Mouse (Mus musculus) myocyte (in vitro differentiated cells): ENCODE results near the gene Dnajb1. TPM values are rescaled to one million over a fixed set of nuclear protein-coding genes. Genes with fewer than 3 reads are reported as not detected.
A peak's percentile ranks its signal among the peaks of the same experiment; 100 is the strongest.
"Not testable (repeated sequence)": the region's sequence is repeated elsewhere in the genome, so short reads cannot be mapped to it uniquely, and the experiment has no call there.

Experiments used
- H3K27me3 ChIP-seq: one replicate; pipeline ENCODE4 v1.6.1; 2011; ENCODE audit not compliant: control insufficient read depth, insufficient read depth, insufficient read length
- H3K36me3 ChIP-seq: one replicate; pipeline ENCODE4 v1.6.1; 2011; ENCODE audit not compliant: control insufficient read depth, insufficient read depth
- H3K4me2 ChIP-seq: one replicate; pipeline ENCODE4 v1.6.1; 2011; ENCODE audit warnings: low read depth, control low read depth
- H3K4me3 ChIP-seq: one replicate; pipeline ENCODE4 v1.5.1; 2011; ENCODE audit warnings: mild to moderate bottlenecking, control low read depth, moderate library complexity
- H3K79me2 ChIP-seq: one replicate; pipeline ENCODE4 v1.6.1; 2011; ENCODE audit not compliant: control insufficient read depth, insufficient read depth
- H3ac ChIP-seq: one replicate; pipeline ENCODE4 v1.6.1; 2011; ENCODE audit not compliant: control insufficient read depth, insufficient read length
- CEBPB ChIP-seq: IDR thresholded peaks from 2 replicates; pipeline ENCODE4 v1.6.1; 2011; ENCODE audit warnings: mild to moderate bottlenecking, moderate library complexity; ENCODE audit not compliant: poor library complexity, insufficient read depth, severe bottlenecking
- E2F4 ChIP-seq: IDR thresholded peaks from one replicate; pipeline ENCODE4 v1.6.1; 2011; ENCODE audit warnings: mild to moderate bottlenecking, control low read depth, moderate library complexity; ENCODE audit not compliant: insufficient read depth
- MAX ChIP-seq: IDR thresholded peaks from one replicate; pipeline ENCODE4 v1.6.1; 2011; ENCODE audit warnings: low read depth, mild to moderate bottlenecking, control low read depth
- MYOD1 ChIP-seq, 3 experiments: IDR thresholded peaks; one replicate each; pipeline ENCODE4 v1.6.1; 2011; ENCODE audit warnings: control low read depth in 2 of 3, low read depth in 2 of 3, mild to moderate bottlenecking in 2 of 3, moderate library complexity in 1 of 3; ENCODE audit not compliant: insufficient read length in 2 of 3, control insufficient read depth in 1 of 3
- MYOG ChIP-seq, 3 experiments: IDR thresholded peaks; one replicate each; pipeline ENCODE4 v1.6.1; 2011; ENCODE audit warnings: control low read depth in 2 of 3, low read depth in 2 of 3, mild to moderate bottlenecking in 2 of 3; ENCODE audit not compliant: insufficient read length in 2 of 3, control insufficient read depth in 1 of 3, insufficient read depth in 1 of 3
- POLR2A ChIP-seq: IDR thresholded peaks from one replicate; pipeline ENCODE4 v1.6.1; 2011; ENCODE audit warnings: low read depth, mild to moderate bottlenecking, control low read depth, moderate library complexity; ENCODE audit not compliant: insufficient read length
- POLR2AphosphoS2 ChIP-seq: IDR thresholded peaks from one replicate; pipeline ENCODE4 v1.6.1; 2011; ENCODE audit warnings: low read depth, control low read depth; ENCODE audit not compliant: insufficient read length
- REST ChIP-seq: IDR thresholded peaks from one replicate; pipeline ENCODE4 v1.6.1; 2011; ENCODE audit warnings: mild to moderate bottlenecking, control low read depth, moderate library complexity; ENCODE audit not compliant: insufficient read depth, insufficient read length
- SRF ChIP-seq: IDR thresholded peaks from one replicate; pipeline ENCODE4 v1.6.1; 2011; ENCODE audit warnings: low read depth; ENCODE audit not compliant: control insufficient read depth, insufficient read length
- TCF12 ChIP-seq: IDR thresholded peaks from one replicate; pipeline ENCODE4 v1.6.1; 2011; ENCODE audit warnings: mild to moderate bottlenecking, control low read depth; ENCODE audit not compliant: poor library complexity, insufficient read depth, severe bottlenecking
- TCF3 ChIP-seq: IDR thresholded peaks from one replicate; pipeline ENCODE4 v1.6.1; 2011; ENCODE audit warnings: low read depth, control low read depth; ENCODE audit not compliant: insufficient read length
- USF1 ChIP-seq: IDR thresholded peaks from one replicate; pipeline ENCODE4 v1.6.1; 2011; ENCODE audit warnings: low read depth, mild to moderate bottlenecking, control low read depth, moderate library complexity
- polyA plus RNA-seq: library from polyadenylated mRNA; unstranded; fragments of >200 nt; fragmentation: generic; extraction: Trizol; gene quantifications from one replicate; pipeline ENCODE4 v1.2.1, GENCODE M21; 2012; ENCODE audit warnings: missing spikeins

Gene Dnajb1
- polyA plus RNA-seq, 1 experiment, result 17.7 TPM

DNA sequence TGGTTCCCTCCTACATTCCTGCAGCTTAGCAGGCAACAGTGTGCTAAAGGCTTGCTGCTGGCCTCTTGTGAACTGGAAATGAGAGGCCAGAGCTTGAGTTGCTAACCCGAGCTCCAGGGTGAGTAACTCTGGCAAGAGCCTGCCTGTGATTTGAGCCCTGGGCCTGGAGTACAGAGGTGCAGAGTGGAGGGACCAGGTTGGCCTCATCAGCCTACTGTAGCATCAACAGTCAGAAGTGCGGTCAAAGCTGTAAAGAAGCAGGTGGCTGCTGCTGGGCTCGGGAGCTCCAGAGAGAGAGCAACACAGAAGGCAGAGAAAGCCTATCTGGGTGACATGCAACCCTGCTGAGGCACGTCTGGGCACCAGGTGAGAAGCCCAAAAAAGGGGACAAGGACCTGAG is 38.8 kb upstream of the Dnajb1 start:
- H3K27me3 ChIP-seq, result no peaks in the 10 kb centered on the region
- H3K4me3 ChIP-seq, result no peak overlapping the region
- no peak overlapping the region for H3K4me2 ChIP-seq
- no peak overlapping the region for H3ac ChIP-seq
- TF ChIP-seq SRF, result no peak
- TF ChIP-seq CEBPB, result no peak
- TF ChIP-seq MAX, result no peak
- TF ChIP-seq MYOG (IDR thresholded peaks at IDR 0.05; ENCODE audit: control insufficient read depth in 1 of 3, insufficient read depth in 1 of 3, insufficient read length in 2 of 3, low read depth in 2 of 3), result no peak
- no peak for TF ChIP-seq USF1
- TF ChIP-seq REST, result no peak
- no peak for TF ChIP-seq TCF12
- no peak for TF ChIP-seq E2F4
- no peak for TF ChIP-seq MYOD1 (IDR thresholded peaks at IDR 0.05; ENCODE audit: control insufficient read depth in 1 of 3, insufficient read length in 2 of 3, low read depth in 2 of 3)
- no peak for TF ChIP-seq POLR2AphosphoS2
- TF ChIP-seq TCF3, result no peak
- TF ChIP-seq POLR2A, result no peak
- peaks cover 19% of the 10 kb centered on the region for H3K79me2 ChIP-seq
- peaks cover 3% of the 10 kb centered on the region for H3K36me3 ChIP-seq

DNA sequence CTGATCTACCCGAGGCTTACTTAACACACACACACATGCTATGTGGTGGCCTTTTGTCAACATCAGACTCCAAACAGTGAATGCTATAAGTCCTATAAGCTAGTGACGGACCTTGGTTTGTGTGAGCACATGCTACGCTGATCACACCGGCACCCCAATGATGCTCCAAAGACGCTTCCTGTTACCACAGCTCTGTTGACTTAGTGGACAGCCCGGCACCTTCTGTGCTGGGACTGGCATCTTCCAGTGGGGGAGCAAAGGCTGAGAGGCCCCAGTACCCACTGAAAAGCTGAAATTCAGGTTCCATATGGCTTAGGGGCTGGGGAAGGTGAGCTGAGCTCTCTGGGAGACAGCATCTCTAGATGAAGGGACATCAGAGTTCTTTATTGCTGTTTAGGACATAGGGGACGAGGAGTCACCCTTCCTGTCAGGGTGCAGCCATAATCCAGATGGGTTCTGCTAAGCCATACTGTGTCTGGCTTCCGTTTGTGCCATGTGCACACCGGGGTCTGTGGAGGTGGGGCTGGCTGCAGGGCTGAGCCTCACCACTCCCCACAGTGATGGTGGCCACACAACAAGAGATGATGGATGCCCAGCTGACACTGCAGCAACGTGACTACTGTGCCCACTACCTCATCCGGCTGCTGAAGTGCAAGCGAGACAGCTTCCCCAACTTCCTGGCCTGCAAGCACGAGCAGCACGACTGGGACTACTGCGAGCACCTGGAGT is 37.6 kb upstream of the Dnajb1 start:
- peaks cover 19% of the 10 kb centered on the region for H3K79me2 ChIP-seq
- no peak overlapping the region for H3K4me2 ChIP-seq
- H3K36me3 ChIP-seq, result peaks cover 3% of the 10 kb centered on the region
- H3K27me3 ChIP-seq, result no peaks in the 10 kb centered on the region
- TF ChIP-seq POLR2A (peak; percentile 13), TCF3 (no peak), MYOD1 (IDR thresholded peaks at IDR 0.05; ENCODE audit: control insufficient read depth in 1 of 3, insufficient read length in 2 of 3, low read depth in 2 of 3) (no peak), SRF (no peak)
- H3ac ChIP-seq, result no peak overlapping the region
- H3K4me3 ChIP-seq, result no peak overlapping the region

DNA sequence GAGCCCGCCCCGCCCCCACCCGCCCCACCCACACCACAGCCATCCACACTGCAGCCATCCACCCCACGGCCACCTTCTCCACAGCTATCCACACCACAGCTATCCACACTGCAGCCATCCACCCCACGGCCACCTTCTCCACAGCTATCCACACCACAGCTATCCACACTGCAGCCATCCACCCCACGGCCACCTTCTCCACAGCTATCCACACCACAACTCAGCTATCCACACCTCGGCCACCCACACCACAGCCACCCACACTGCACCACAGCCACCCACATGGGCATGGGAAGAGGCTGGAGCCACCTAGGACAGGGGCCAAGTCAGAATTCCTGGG is 37.0 kb upstream of the Dnajb1 start:
- not testable (repeated sequence) for H3K4me2 ChIP-seq, H3ac ChIP-seq, H3K27me3 ChIP-seq, H3K36me3 ChIP-seq, H3K4me3 ChIP-seq
- peak in 1 of 3 experiments; percentile 4 for TF ChIP-seq MYOG (IDR thresholded peaks at IDR 0.05; ENCODE audit: control insufficient read depth in 1 of 3, insufficient read depth in 1 of 3, insufficient read length in 2 of 3, low read depth in 2 of 3)
- peaks cover 19% of the 10 kb centered on the region for H3K79me2 ChIP-seq

DNA sequence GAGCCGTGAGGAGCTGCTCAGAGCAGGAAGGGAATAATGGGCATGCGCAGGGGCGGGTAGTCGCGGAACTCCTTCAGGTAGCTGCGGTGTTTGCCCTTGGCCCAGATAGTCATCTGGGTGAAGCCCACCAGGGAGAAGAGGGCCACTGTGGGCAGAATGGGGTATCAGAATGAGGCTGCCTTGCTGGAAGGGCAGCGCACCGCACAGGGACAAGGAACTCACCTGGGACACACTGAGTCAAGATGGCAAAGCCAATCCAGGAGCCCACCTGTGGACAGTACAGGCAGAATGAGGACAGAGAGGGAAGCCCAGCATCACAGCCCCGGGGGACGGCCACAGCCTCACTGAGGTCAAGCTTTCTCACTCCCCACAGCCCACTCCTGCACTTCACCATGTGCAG is 36.2 kb upstream of the Dnajb1 start:
- no peak overlapping the region for H3K4me3 ChIP-seq
- TF ChIP-seq POLR2A (peak; percentile 17), E2F4 (no peak), MYOD1 (IDR thresholded peaks at IDR 0.05; ENCODE audit: control insufficient read depth in 1 of 3, insufficient read length in 2 of 3, low read depth in 2 of 3) (no peak)

DNA sequence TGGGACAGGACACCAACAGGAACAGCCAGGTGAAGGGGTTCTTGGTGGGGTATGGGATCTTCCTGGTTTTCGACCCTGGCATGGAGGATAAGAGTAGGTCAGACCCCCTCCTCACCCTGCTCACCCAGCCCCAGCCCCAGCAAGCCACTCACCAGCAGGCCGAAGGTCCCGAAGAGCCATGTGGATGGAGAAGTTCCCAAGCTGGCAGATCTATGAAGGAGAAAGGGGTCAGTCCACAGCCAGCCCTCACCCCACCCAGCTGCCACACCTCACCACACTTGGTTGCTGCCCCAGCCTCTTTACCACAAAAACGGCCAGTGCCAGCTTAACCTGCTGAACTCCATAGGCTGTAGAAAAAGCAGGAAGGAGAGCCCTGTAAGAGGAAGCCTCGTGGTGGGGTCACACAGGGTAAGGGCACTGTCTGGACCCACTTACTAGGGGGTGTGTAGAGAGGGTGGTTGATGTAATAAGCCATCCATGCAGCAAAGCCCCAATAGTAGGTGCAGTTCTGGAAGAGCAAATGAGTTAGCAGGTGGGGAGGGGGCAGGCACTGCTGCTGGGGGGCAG is 35.7 kb upstream of the Dnajb1 start:
- H3K4me3 ChIP-seq, result no peak overlapping the region
- H3K4me2 ChIP-seq, result no peak overlapping the region
- H3K27me3 ChIP-seq, result no peaks in the 10 kb centered on the region
- H3ac ChIP-seq, result no peak overlapping the region
- no peak for TF ChIP-seq MYOD1 (IDR thresholded peaks at IDR 0.05; ENCODE audit: control insufficient read depth in 1 of 3, insufficient read length in 2 of 3, low read depth in 2 of 3)
- TF ChIP-seq MYOG (IDR thresholded peaks at IDR 0.05; ENCODE audit: control insufficient read depth in 1 of 3, insufficient read depth in 1 of 3, insufficient read length in 2 of 3, low read depth in 2 of 3), result peak in 1 of 3 experiments; percentile 15
- H3K79me2 ChIP-seq, result peaks cover 26% of the 10 kb centered on the region
- H3K36me3 ChIP-seq, result peaks cover 3% of the 10 kb centered on the region

More for the DNA sequence above, 36.2 kb upstream of the Dnajb1 start:
- H3ac ChIP-seq, result no peak overlapping the region
- H3K27me3 ChIP-seq, result no peaks in the 10 kb centered on the region
- peaks cover 3% of the 10 kb centered on the region for H3K36me3 ChIP-seq
- H3K4me2 ChIP-seq, result no peak overlapping the region
- peaks cover 26% of the 10 kb centered on the region for H3K79me2 ChIP-seq

DNA sequence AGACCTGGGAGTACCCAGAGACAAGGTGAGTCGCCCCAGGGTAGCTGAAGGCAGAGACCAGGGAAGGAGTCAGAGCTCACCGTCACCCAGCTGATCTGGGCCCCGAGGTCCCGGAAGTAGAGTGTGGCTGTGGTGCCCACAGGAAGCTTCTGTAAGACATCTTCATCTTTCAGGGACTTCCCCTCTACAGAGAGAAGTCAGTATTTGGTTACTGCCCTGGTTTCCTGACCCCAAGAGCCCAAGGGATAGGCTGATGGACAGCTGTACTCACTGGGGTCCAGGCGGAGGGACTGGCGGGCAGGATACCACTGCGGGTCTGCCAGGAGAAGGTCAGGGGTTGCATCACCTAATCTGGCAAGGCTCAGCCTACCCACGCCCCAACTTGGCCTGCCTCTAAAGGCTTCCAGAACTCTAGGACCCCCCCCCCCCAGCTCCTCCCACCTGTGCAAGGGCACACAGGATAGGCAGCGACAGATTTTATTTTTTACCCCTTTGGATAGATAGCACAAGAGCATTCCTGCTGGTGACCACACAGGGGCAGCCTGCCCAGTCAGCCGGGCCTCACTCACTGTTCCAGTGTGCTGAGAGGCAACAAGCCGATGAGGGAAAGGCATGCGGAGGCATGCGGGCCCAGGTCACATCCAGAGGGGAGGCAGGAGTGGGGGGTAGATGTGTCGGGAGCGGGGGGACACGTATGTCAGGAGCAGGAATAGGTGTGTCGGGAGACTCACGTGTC is 34.7 kb upstream of the Dnajb1 start:
- H3K4me2 ChIP-seq, result peak overlapping the region; percentile 61
- H3K79me2 ChIP-seq, result peaks cover 27% of the 10 kb centered on the region
- no peak overlapping the region for H3K4me3 ChIP-seq
- no peak overlapping the region for H3ac ChIP-seq
- no peak for TF ChIP-seq USF1
- no peak for TF ChIP-seq REST
- TF ChIP-seq TCF3, result no peak
- no peak for TF ChIP-seq E2F4
- peak in 1 of 3 experiments; percentile 20 for TF ChIP-seq MYOD1 (IDR thresholded peaks at IDR 0.05; ENCODE audit: control insufficient read depth in 1 of 3, insufficient read length in 2 of 3, low read depth in 2 of 3)
- peak in 1 of 3 experiments; percentile 43 for TF ChIP-seq MYOG (IDR thresholded peaks at IDR 0.05; ENCODE audit: control insufficient read depth in 1 of 3, insufficient read depth in 1 of 3, insufficient read length in 2 of 3, low read depth in 2 of 3)
- no peak for TF ChIP-seq MAX
- TF ChIP-seq TCF12, result no peak
- TF ChIP-seq POLR2A, result peak; percentile 3
- no peak for TF ChIP-seq POLR2AphosphoS2
- TF ChIP-seq SRF, result no peak
- TF ChIP-seq CEBPB, result no peak
- H3K27me3 ChIP-seq, result no peaks in the 10 kb centered on the region
- peaks cover 3% of the 10 kb centered on the region for H3K36me3 ChIP-seq
